Mouse (Mus musculus): ENCODE results near the gene Gng2. TPM values are rescaled to one million over a fixed set of nuclear protein-coding genes. Genes with fewer than 3 reads are reported as not detected.

Gene Gng2
- total RNA-seq, 4 experiments from 2014 or later = 175 to 217 (median 197) TPM

DNA sequence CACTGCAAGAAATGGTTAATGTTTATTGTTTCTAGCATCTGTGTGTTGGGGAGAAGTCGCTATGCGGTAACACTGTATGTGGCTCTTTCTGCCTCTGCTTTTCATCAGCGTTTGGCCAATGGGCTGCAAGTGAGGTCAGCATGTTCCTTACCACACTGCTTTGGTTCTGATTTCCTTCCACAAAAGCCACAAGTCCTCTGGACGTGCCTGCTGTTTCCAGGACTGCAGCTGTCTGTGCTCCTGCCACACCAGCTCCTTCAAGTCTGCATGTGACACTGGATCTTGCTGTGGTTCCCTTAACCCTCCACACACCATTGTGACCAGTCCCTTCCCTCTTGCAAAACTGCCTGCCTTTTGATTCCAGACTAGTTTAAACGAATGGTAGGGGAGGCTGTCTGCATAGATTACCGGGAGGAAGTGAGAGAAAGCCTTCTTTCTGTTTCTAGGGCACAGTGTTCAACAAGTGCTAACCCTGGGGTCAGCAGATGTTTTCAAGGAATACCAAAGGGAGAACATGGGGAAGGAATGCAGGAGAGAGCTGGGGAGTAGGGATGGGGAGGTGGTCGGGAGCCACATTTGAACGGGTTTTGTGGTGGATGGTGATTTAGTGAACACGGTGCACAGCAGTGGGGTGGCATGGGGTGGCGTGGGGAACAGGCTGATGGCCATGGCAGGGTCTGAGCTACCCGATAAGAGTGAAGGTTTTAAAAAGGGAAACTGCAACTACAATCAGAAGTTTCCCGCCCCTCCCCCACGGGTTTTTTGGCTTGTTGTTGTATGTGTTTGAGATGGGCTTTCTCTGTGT, 7.9 kb upstream of the Gng2 start:
- no peak for DNase-seq (ENCODE audit: low spot score in 2 of 2)

DNA sequence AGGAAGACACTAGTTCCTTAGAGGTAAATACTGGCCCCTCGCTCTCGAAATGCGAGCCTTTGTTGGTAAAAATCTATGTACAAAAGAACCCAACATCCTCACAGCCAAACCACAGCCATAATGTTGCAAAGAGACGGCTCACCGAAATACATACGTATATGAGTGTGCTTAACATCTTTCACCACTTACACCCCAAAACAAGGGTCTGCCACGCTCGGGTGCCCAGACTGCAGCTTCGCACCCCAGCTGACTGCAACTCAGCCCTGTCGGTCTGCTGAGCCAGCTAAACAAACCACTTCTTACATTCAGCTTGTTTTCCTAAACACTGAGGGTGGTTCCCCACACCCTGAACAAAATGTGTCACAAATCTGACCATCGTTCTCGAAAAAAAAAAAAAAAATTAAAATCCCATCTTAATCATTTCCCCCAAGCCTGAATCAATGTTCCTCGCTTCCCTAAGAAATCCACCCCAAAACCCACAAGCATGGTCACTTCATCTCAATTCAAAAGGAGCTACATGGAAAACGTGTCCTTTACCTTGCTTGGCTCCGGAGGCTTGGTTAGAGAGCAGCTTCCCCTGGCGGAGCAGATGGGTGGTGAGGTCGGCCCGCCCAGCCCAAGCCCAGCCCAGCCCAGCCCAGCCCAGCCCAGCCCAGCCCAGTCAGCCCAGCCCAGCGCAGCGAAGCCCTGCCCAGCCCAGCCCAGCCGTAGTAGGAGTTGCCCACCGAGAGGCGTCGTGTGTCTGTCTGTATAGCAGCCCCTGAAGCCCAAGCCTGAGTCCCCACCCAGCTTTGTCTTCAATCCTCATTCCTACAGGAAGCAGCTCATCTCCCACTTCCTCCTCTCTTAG, 781 bp downstream of the Gng2 start:
- peak in 1 of 2 experiments; percentile 66 for DNase-seq (ENCODE audit: low spot score in 2 of 2)

DNA sequence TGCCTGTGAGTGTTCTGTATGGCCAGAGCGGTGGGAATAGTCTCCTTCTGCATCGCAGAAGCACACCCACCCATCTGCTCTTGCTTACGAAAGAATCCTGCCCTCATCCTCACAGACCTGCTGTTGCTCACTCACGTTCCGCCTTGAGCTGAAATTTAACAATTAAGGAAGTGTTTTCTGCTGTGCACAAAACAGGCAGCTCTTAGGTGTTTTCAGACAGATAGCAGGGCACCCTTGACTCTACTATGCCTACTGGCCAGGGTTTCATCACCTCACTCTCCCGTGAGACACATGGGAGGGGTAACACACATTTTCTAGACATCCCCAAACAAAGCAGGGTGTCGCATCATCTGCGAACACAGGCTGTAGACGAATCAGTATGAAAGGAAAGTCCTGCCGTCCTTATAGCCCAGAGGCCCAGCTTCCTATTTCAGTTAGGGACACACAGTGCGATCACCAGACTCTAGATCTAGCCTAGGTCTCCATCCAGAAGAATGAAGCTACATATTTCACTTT, 2.4 kb downstream of the Gng2 start:
- no peak for DNase-seq (ENCODE audit: low spot score in 2 of 2)

DNA sequence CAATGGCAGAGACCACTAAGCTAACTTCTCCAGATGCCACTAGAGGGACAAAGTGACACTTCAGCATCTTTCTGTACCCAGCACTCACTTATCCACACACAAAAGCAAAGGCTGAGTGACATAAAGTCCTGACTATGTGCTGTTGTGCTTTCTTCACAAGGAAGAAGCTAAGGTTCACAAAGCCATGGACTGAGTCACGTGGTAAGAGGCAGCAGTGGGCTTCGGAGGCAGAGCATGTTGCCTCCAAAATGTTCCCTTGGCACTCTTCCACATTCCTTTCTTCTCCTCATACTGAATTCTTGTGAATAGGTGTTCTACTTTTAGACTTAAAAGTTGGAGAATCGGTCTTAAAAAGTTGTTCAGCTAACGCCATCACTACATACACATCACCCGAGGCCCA, 3.0 kb downstream of the Gng2 start:
- no peak for DNase-seq (ENCODE audit: low spot score in 2 of 2)

DNA sequence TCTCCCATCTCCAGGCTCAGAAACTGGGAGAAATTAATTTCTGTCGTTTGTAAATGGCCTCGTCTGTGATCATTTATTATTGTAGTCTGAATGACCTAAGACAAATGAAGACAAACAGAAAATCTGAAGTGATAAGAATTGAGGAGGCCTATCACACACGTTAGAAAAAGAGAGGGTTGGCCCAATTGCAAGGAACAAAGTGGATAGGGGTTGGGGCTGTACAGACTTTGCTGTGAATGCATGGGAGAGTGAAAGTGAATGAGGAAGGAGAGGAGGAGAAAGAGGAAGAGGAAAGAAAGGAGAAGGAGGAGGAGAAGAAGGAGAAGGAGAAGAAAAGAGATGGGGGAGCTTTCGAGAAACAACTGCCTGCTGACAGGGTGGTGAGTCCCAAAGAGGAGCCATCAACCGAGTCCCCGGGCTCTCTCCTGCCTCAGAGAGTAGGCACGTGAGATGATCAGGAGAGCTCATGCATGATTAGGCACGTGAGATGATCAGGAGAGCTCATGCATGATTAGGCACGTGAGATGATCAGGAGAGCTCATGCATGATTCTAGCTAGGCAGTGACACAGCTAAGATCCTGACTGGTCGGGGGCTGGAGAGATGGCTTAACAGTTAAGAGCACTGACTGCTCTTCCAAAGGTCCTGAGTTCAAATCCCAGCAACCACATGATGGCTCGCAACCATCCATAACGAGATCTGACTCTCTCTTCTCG, 5.0 kb downstream of the Gng2 start:
- DNase-seq (ENCODE audit: low spot score in 2 of 2) = no peak

DNA sequence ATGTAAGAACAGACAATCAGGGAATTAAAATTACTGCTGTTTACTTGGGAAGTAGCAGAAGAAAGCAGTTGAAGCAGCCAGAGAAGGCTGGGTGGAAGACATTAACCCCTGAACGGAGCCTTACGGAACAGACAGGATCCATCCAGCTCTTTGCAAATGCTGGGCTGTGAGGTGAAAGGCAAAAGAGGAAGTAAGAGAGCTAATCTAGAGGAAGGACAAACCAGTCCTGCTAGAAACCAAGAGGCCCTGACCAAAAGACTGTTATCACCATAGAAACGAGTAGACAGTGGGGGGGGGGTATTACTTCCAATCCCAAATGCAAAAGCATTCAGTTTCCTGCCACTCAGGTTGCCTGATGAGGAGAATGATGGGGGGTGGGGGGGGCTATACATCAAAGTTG, 6.6 kb downstream of the Gng2 start:
- DNase-seq (ENCODE audit: low spot score in 2 of 2) = no peak

DNA sequence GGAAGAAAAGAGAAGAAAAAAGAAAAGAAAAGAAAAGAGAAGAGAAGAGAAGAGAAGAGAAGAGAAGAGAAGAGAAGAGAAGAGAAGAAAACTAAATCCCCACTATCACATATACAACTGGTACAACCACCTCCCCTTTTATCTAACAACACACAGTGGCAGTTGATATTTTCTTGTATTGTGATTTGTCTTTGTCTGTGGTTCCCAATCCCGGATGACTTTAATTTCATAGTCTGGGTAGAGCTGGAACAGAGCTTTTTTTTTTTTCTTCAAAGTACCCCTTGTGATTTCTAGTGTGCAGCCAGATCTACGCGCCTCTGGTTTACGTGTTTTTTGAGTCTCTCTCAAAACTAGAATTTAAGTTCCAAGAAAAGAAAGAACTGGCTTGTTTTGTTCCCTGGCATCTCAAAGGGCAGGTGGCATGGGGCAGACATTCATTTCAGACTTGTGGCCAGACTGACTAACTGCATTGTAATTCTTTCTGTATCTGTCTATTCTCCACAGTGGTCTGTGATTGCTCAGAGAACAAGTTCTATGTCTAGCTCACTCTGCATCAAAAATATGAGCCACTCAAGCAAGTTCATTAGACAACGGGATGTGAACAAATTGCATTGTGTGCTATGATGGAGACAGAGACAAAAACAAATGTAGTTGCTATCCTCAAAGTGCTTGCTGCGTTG, 7.2 kb downstream of the Gng2 start:
- no peak for DNase-seq (ENCODE audit: low spot score in 2 of 2)

DNA sequence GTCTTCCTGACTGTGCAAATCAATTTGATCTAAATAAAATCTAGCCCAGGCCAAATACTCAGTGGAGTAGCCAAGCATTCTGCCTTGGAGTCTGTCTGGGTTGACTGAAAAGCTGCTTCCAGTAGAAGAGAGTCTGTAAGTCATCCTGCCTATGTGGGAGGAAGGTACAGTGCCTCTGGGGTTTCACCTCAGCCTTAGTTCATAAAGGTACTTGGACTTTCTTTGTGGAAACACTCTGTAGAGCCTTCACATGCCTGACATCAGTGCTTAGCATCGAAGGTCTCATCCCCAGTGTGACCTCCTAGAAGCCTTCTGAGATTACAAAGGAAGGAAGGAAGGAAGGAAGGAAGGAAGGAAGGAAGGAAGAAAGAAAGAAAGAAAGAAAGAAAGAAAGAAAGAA, 7.9 kb downstream of the Gng2 start:
- DNase-seq (ENCODE audit: low spot score in 2 of 2) = no peak

DNA sequence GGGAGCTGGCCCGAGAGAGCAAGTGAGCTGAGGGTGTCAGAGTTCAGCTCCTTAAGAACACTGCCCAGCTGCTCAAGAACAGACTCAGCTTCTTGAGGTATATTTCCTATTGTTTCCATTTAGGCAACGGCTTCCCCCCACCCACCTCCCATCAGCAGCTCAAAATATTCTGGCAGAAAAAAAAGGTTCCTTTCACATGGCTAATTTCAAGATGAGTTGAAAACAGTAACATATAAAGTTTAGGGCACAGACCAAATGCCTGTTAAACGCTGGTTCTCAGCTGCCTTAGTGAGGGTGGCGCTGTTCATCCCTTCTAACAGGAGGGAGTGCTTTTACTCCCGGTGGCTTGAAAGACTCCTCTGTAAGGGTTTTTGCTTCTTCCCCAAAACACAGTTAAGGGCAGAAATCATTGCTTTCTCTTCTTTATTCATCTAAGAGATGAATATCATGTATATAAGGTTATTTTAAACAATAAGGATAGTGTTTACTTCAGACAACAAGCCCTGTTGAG, 8.4 kb downstream of the Gng2 start:
- no peak for DNase-seq (ENCODE audit: low spot score in 2 of 2)

DNA sequence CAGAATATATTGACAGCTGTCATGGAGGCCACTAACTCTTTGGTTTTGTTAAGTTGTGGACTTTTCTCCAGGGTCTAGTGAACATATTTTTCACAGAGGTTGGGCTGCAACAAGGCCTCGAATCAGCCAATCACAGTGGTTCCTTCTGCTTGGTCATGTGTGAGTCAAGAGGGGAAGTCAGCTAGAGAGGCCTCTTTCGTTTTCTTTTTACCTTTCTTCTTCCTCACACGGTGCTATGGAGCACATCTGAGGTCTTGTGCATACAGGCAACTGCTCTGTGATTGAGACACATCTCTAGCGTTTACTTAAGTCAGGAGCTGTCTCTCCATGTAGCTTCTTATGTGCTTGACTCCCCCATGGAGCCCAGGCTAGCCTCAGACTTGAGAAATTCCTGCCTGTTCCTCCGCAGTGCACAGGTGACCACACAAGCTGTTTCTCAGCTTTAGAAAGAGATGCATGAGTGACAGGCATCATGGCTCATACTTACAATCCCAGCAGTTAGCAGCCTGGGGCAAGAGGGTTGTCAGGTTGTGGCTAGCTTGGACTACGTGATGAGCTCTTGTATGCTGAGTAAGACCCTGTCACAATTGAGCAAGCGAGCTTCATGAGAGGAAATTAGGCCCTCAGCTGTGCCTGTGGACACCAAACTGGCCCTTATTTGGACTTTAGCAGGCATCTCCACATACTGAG, 9.0 kb downstream of the Gng2 start:
- no peak for DNase-seq (ENCODE audit: low spot score in 2 of 2)

DNA sequence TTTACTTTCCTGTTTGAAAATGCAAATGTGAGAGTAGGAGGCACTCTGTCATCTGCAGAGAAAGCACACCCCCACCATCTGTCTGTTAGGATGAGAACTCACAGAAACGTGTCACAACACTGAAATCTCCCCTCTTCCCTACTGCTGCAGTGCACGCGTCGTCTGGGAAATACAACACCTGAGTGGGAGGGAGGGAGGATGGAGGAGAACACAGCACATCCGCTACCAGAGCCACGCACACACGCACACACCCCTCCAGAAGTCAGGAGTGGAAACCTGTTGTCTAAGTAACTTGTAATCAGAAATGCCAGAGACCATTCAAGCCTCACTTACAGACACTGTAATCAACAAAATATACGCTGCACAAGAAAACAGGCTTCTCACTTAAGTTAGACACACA, 9.9 kb downstream of the Gng2 start:
- DNase-seq (ENCODE audit: low spot score in 2 of 2) = peak in 1 of 2 experiments; percentile 55

DNA sequence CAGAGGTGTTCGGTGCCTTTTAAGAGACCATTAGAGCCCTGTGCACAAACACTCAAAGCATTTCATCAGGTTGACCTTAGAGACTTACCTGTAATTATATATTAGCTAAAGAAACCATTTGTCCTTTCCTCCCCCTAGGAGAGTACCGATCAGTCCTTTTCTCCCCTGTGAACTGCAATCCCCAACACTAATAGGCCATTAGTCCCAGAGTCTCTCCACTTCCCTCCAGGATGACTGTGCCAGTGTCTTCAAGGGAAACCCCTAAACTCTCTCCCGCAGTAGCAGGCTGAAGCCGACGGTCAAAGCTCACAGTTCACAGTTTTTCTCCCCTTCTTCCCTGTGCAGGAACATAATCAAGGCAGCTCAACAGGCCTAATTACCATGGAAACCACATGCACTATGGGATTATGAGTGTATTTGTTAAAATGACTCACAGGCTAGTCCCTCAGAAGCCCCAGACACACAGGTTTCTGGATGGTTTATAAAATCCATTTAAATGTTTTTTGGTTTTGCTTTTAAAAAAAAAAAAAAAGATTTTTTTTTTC, 13.4 kb downstream of the Gng2 start:
- no peak for DNase-seq (ENCODE audit: low spot score in 2 of 2)

DNA sequence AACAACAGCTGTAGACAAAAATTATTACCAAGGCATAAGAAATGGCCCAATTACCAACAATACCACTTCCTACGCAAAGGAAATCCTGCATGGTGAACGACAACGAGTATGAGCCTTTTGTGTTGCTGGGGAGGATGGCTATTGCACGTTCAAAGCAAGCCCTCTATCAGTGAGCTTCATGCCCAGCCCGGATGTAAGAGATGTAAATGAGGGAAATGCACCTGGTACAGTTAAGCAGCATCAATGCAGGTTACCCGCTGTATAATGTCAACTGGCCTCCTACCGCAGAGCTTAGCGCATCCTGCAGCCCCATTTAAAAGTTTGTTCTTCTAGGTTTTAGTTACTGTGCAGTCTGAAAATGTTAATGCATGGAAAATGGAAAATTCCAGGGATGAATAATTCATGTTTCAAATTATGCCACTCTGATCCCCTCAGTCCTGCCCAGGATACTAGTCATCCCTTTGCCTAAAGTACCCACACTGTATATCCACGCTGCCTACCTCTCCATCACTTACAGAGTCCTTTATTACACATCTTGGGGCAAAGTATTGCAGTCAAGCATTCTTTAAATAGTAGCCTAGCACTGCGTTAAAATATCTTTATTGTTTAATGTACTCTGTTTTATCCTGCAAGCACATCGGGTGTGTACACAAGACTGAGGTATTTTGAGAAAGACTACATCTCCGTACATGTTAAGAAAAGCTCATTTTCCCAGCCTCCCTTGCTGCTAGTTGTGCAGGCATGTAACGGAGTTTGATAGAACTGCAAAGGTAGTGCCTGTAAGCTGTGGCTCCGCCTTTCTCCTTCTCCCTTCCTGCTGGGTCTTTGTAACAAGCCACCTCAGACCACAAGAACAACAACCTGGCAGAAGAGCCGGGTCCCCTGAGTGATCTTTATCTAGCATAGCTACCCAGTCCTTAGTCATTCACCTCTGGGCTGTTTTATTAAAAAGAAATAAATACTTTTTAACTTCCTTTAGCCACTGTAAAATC, 15.2 kb downstream of the Gng2 start:
- no peak for DNase-seq (ENCODE audit: low spot score in 2 of 2)

DNA sequence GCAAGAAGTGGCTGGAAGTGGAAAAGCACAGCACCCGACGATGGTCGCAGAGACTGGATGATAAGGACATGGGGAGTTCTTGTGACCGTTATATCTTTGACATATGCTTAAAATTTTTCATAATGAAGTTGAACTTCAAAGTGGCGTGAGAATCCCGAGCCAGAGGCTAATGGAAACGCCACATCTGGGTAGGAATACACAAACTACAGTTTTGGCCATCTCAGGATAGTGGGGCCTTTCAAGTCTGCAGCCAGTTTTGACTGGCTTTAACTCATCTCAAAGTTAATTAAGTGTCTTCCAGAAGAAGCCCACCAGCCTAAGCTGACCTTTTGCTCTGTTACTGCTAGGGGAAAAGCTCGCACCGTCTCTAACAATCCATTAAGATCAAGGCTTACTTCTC, 17.6 kb downstream of the Gng2 start:
- no peak for DNase-seq (ENCODE audit: low spot score in 2 of 2)

DNA sequence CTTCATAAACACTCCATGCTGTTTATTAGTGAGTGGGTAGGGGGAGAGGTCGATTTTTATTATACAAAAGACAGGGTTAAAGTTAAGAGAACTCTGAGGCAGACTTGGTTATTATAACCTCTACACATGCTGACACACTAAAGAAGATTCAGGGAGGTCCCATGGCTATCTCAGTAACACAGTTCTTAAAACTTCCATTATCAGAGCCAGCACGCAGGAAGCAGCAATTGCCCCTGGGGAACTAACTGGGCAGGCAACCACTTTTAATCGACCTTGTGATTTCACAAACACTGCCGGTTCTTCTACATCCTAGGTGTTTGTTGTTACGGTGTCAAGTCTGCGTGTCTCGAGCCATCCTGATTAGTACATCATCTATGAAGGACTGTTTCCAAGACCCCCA, 22.4 kb downstream of the Gng2 start:
- no peak for DNase-seq (ENCODE audit: low spot score in 2 of 2)

DNA sequence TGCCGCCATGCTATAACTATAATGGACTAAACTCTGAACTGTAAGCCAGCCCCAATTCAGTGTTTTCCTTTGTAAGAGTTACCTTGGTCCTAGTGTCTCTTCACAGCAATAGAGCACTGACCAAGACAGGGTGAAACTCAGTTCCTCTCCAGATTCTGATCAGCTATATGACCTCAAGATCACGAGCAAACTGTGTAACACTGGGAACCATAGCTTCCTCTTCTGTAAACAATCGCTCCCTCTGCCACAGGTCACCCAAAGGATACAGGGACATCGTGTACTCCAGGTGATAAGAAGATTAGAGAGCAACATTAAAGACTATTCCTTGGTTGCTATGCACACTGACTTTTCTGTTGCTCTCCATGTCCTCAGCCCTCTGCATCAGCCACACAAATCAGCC, 26.6 kb downstream of the Gng2 start:
- no peak for DNase-seq (ENCODE audit: low spot score in 2 of 2)

DNA sequence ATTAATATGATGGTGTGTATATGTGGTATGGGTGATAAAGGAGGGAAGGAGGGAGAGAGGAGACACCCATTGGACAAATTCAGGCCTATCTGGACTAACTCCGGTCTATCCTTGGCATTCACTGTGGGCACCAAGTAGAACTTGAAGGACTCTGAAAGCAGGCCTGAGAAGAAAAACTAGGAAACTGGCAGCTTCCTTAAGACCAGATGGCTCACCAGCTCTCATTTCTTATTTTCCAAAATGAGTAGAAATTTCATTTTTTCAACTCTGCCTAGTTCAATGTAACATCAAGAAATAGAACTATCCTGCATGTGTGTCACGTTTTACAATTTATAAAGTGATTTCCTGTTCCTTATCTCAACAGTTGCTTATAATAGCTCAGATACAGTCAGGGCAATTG, 28.0 kb downstream of the Gng2 start:
- DNase-seq (ENCODE audit: low spot score in 2 of 2) = no peak

DNA sequence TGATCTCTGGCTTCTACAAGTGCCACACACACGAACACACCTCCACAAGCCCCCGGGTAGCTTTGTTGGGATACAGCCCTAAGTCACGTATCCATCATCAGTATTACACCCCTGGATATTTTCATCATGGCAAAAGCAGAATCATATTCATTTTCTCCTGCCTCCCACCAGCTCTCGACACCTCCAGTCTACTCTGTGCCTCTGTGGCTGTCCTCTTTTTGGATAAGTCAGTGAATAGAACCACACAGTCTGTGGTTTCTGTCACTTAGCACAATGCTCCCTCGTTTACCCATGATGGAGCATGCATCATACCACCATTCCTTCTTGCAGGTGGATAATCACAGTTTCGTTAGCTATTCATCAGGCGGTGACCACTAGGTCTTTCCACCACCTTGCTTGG, 31.2 kb downstream of the Gng2 start:
- peak in 1 of 2 experiments; percentile 22 for DNase-seq (ENCODE audit: low spot score in 2 of 2)

DNA sequence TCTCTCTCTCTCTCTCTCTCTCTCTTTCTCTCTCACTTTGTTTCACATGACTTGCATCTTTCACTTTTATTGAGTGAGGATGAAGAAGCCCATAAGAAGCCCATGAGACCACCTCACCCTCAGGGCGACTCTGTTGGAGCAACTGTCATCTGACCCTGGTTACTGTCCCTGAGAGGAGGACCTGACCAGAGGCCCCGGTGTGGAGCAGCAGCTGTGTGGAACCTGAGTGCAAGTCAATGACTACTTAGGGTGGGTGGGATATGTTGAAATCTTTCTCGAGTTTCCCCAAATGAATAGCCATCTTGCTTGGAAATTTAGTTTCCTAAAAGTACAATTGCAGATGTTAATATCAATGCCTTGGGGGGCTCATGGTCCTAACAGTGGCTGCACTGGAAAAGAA, 34.7 kb downstream of the Gng2 start:
- DNase-seq (ENCODE audit: low spot score in 2 of 2) = no peak

All from left cerebral cortex, adult 8-10 months (tissue).